Mouse (Mus musculus) cerebellum, adult 2 months (tissue): Measurements from ENCODE around the gene Sppl3.

Experiments used
- CTCF ChIP-seq: fragments of 200-500 bp; IDR thresholded peaks from 2 replicates; pipeline ENCODE4 v1.5.1; 2011; ENCODE audit warnings: low read depth, mild to moderate bottlenecking, control low read depth, low read length, moderate library complexity, borderline replicate concordance; ENCODE audit not compliant: insufficient read depth
- POLR2A ChIP-seq: fragments of 200-500 bp; IDR thresholded peaks from 2 replicates; pipeline ENCODE4 v1.6.1; 2011; ENCODE audit warnings: low read length, control low read depth, borderline replicate concordance; ENCODE audit not compliant: insufficient read depth

DNA sequence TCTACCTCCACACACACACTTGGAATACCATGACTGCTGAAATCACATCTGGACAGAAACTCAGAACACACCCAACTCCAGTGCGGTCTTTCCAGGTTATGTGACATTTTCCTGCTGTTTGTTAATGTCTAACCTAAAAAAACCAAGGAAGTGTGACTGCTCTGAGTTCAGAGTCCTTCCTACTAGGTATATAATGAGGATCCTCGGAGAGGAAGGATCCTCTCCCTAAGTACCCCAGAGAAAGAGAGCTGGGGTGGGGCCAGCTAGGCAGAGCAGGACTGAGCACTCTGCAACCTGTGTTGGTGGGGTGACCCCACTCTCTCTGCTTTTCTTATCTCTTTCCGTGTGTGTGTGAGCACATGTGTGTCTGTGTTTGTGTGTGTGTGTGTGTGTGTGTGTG is 136.5 kb downstream of the Sppl3 start:
- TF ChIP-seq CTCF: no peak
- no peak for TF ChIP-seq POLR2A
